Mouse (Mus musculus): ENCODE measurements around the gene Prss12. TPM values are rescaled to one million over a fixed set of nuclear protein-coding genes. Genes with fewer than 3 reads are reported as not detected.

Gene Prss12
- polyA plus RNA-seq, 1 experiment from 2014 or later = 4.7 TPM

Other genes with a start within 250 kb of the Prss12 start
- gene Synpo2, start 210.8 kb upstream of the Prss12 start, polyA plus RNA-seq (2016; fragmentation: Nextera tagmentation; extraction: Ambion mirVana) = 4.9 TPM in 2 replicates
- gene Sec24d, start 179.5 kb upstream of the Prss12 start, polyA plus RNA-seq (2016; fragmentation: Nextera tagmentation; extraction: Ambion mirVana) = 24.4 and 26.9 TPM in 2 replicates
- gene Mettl14, start 60.8 kb upstream of the Prss12 start, polyA plus RNA-seq (2016; fragmentation: Nextera tagmentation; extraction: Ambion mirVana) = 30.5 and 32.3 TPM in 2 replicates
- 3.2 and 3.3 TPM in 2 replicates for gene Ndst3, start 243.9 kb downstream of the Prss12 start, polyA plus RNA-seq (2016; fragmentation: Nextera tagmentation; extraction: Ambion mirVana)

All from embryonic facial prominence, embryonic 10.5 days (tissue).